Comparison of ENCODE assay signal across 27 mouse cellular contexts in genomic region chr1:143307379-143307778, GRCm38 (mm10).
"Had no signal": no experiment of that assay in that cellular context is flagged by ENCODE, and none has a peak within 500 bp of the region (broad histone marks: within the 10 kb centered on the region; RNA-seq: fewer than 3 reads in every experiment).

No protein-coding gene starts in this region.

- H3K9me3 ChIP-seq: heart, embryonic 10.5 days; heart, embryonic 12.5 days; hindbrain, embryonic 10.5 days; hindbrain, embryonic 12.5 days; intestine, embryonic 15.5 days; kidney, embryonic 15.5 days; limb, embryonic 13.5 days; limb, embryonic 15.5 days; liver, embryonic 12.5 days had no signal

- H3K4me3 ChIP-seq: heart, embryonic 10.5 days; heart, embryonic 12.5 days; hindbrain, embryonic 10.5 days; hindbrain, embryonic 12.5 days; intestine, embryonic 15.5 days; kidney, embryonic 15.5 days; left cerebral cortex, adult 2 months; limb, embryonic 13.5 days; limb, embryonic 15.5 days; liver, embryonic 12.5 days had no signal

- H3K36me3 ChIP-seq: heart, embryonic 10.5 days; heart, embryonic 12.5 days; hindbrain, embryonic 10.5 days; hindbrain, embryonic 12.5 days; intestine, embryonic 15.5 days; kidney, embryonic 15.5 days; limb, embryonic 13.5 days; limb, embryonic 15.5 days; liver, embryonic 12.5 days had no signal

- H3K27ac ChIP-seq: heart, embryonic 10.5 days; hindbrain, embryonic 10.5 days; hindbrain, embryonic 12.5 days; hindbrain, embryonic 14.5 days; intestine, embryonic 15.5 days; kidney, embryonic 15.5 days; kidney, postnatal 0 days; left cerebral cortex, adult 2 months; limb, embryonic 13.5 days; limb, embryonic 15.5 days; liver, embryonic 12.5 days; liver, embryonic 14.5 days had no signal

- DNase-seq: gastrocnemius, postnatal 14 days; gastrocnemius, postnatal 36 days; heart, adult 18-20 months; heart, postnatal 10 days; heart, postnatal 4 days; kidney, adult 11 months; kidney, adult 2 months; kidney, adult 9 months; kidney, postnatal 14 days; kidney, postnatal 36 days; layer of hippocampus, adult 9-11 months; left cerebral cortex, postnatal 4 days had no signal

- ATAC-seq: hindbrain, embryonic 16.5 days; inflammation-experienced regulatory T-cells, adult 6 months; intestine, embryonic 15.5 days; liver, embryonic 12.5 days had no signal

- H3K4me1 ChIP-seq: heart, embryonic 10.5 days; hindbrain, embryonic 12.5 days; intestine, embryonic 15.5 days; kidney, embryonic 15.5 days; limb, embryonic 13.5 days; limb, embryonic 15.5 days; liver, embryonic 12.5 days had no signal

- H3K27me3 ChIP-seq: heart, embryonic 12.5 days; hindbrain, embryonic 12.5 days; intestine, embryonic 15.5 days; kidney, embryonic 15.5 days; limb, embryonic 13.5 days; limb, embryonic 15.5 days; liver, embryonic 12.5 days had no signal

- H3K9ac ChIP-seq: heart, embryonic 12.5 days; hindbrain, embryonic 12.5 days; hindbrain, embryonic 14.5 days; intestine, embryonic 15.5 days; kidney, embryonic 15.5 days; limb, embryonic 13.5 days; limb, embryonic 15.5 days; liver, embryonic 12.5 days; liver, embryonic 14.5 days had no signal

- H3K4me2 ChIP-seq: heart, embryonic 12.5 days; hindbrain, embryonic 12.5 days; hindbrain, embryonic 14.5 days; intestine, embryonic 15.5 days; kidney, embryonic 15.5 days; limb, embryonic 13.5 days; limb, embryonic 15.5 days; liver, embryonic 12.5 days had no signal
